Mouse (Mus musculus) skeletal muscle tissue, adult 2 months (tissue): ENCODE measurements around the gene Cldn10.
A peak's percentile ranks its signal among the peaks of the same experiment; 100 is the strongest.

Experiments
- DNase-seq: peaks from one replicate; pipeline ENCODE4 v3.0.0-alpha.2; 2012; ENCODE audit warnings: low read depth, low spot score

The Cldn10 gene

DNA sequence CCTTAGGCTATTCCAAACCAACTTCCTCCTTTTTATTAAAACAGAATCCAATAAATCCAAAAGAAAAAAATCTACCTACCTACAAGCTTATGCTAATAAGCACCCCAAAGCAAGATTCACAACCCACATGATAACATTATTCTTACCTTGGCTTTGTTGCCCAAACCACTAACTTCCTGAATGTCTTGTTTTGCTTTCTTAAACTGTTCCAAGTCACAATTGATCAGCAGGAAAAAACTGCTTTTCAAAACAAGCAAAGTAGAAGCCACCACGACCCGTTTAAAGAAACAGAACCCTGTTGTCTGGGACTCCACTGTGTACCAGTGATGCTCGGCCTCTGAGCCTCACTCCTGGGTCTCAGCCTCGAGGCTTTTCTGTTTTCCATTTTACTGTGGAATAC lies 77.2 kb downstream of the Cldn10 start:
- no peak for DNase-seq

DNA sequence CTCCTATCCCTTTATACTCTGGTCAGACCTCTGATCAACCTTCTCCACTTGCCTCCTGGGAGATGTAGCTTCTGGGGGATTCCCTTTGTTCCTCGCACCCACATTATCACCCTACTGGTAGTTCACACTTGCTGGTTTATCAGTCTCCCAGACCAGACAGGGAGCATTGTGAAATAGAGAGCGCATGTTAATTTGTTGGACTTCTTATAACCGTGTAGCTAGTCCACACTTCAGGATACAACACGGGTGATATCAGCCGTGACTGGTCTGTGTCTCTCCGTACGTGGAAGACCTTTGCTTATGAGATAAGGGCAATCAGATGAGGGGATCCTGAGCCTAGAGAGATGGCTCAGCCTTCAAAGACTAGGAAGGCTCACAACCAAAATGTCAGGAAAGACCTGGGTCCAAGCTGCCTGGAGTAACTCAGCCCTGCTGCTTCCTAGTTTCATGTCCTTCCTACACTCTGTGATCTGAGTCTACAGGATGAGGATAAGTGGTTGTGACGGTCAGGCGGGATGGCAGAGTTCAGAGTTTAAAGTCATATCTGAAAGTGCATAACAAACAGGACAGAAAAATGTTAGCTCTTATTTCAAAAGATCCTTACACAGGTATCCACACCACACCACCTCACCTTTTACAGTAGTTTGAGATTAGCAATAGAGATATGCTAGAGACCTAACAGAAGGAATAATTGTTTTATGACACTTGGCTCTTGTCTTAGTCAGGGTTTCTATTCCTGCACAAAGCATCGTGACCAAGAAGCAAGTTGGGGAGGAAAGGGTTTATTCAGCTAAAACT lies 78.5 kb downstream of the Cldn10 start:
- no peak for DNase-seq

DNA sequence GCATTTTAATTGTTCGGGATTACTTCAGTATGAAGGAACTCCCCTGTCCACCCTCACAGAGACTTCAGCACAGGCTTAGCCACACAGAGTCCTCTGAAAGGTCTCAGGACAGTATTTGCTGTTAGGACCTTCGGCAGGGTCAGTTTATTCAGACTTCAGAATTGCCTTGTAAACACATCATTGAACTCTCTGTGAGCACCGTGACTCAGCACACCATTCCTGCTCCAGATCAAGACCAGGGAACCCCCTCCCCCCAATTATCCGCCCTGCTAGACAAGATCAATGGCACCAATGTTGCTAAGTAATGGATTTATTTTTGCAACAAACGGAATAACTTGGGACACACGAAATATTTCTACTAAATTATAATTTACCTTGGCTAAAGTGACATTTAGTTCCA lies 79.7 kb downstream of the Cldn10 start:
- DNase-seq, result no peak

DNA sequence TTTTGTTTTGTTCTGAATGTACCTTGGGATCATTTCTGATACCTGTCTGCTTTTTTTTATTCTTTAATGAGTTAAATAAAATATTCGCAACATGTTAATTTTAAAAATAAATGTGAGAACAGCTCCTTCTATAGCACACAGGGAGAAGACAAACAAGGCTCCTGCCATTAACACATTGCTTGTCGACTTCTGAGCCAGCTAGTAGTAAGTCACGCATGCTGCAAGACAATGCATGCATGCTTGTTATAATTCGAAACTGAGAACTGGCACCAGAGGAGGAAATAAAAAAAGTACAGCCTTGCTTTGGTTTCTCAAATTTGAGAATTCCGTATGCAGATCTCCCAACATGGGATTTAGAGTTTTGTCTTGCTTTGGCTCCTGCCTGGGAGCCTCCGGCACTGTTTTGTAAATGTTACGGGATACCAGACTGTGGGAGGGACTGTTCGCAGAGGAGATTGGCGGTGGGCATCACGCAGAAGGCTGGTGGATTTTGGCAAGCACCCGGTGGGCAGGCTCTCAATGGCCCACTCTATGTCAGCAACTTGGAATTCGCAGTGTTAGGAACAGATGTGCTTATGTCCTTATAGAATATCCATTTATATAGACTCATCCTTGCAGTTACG lies 80.5 kb downstream of the Cldn10 start:
- DNase-seq, result no peak

DNA sequence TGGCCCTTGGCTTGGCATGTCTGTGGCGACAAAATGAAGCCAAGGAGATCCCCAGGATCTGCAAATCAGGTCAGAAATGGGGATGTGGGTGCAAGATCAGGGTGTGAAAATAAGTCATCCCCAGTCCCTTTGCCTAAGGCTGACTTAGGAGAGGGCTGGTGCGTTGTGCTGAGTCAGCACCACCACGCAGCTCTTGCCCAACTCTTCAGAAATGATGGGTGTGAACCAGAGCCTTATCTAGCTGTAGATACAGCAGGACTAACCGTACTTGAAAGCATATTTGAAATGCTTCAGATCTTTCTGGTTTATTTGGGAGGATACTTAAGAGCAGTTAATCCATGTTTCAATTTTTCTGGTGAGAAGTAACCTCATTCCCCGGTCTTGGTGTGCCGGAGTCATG lies 82.0 kb downstream of the Cldn10 start:
- no peak for DNase-seq

DNA sequence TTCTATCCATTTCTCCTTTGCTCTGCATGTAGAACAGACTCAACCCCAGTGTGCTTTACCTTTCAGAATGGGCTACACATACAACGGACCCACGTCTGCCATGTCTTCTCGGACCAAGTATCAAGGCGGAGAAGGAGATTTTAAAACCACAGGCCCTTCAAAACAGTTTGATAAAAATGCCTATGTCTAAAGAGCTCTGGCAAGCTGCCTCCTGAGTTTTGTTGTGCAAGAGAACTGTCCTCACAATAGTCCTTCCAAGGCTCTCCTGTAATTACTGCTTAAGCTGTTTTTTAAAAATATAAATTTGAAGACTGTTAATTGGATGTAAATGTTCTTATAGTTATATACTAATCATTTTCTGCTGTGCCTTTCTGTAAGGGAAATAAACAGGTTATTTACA lies 86.4 kb downstream of the Cldn10 start:
- DNase-seq, result no peak

DNA sequence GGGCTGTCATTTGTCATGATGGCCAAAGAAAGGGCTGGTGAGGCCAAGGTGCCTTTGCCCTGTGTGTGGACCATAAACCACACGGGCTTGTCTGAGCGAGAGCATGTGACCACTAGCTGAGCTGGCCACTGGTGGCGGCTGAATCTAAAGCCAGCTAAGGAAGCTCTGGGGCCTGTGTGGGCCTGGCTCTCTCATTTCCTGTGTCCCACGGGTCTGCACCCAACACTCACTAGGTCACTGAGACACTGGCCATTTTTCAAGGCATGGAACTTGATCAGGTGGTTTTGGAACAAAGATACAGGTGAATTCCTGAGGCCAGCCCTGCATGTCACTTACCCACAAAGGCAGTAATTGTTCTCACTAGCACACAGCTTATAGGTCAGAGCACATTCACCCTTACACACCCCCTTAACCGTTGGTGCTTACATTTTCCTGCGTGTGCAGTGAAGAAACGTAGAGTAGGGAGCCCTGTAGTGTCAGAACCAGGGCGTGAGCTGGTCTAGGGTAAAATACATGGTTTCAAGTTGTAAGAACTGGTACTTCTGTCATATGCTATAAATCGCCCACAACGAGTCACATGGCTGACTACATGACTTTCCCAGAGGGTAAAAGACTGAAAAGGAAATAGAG lies 87.2 kb downstream of the Cldn10 start:
- no peak for DNase-seq

DNA sequence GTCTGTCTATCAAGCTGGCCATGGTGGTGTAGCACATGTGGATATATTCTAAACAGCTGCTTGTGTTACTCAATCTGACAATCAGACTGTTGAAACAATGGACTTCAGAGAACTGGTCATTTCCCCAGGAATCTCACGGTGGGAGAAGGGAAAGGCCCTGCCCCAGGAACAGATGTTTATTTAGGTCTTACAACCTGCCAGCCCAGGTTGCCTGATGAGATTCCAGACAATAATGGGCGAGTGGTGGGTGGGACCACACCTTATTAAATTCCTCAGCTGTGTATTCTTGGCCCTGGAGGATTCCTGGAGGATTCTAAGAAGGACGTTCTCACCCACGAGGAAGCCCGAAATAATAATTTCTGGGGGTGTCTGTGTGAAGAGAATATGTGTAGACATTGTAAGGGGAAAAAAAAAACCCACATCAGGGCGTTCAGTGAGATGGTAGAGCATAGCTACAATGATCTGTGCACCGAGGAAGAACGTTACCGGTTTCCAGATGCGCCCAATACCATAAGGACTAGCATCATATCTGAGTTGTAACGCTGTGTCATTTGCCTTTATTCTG lies 90.7 kb downstream of the Cldn10 start:
- DNase-seq, result no peak

DNA sequence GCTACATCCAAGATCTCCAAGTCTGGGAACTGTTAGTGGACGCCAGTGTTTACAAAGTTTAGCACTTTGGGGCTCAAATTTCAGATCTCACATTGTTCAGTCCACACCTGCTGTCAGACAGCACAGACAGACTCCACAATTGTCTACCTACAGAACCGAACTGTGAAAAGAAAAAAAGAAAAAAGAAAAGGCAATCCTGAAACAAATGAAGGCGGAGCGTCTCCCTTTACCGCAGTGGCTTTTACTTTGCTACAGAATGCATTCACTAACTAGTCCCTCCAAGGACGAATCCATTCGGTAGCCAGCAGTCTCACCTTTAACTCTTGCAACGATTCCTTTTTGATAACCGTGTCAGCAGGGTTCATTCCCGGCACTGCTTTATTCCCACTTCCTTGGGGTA lies 93.0 kb downstream of the Cldn10 start:
- DNase-seq, result no peak

DNA sequence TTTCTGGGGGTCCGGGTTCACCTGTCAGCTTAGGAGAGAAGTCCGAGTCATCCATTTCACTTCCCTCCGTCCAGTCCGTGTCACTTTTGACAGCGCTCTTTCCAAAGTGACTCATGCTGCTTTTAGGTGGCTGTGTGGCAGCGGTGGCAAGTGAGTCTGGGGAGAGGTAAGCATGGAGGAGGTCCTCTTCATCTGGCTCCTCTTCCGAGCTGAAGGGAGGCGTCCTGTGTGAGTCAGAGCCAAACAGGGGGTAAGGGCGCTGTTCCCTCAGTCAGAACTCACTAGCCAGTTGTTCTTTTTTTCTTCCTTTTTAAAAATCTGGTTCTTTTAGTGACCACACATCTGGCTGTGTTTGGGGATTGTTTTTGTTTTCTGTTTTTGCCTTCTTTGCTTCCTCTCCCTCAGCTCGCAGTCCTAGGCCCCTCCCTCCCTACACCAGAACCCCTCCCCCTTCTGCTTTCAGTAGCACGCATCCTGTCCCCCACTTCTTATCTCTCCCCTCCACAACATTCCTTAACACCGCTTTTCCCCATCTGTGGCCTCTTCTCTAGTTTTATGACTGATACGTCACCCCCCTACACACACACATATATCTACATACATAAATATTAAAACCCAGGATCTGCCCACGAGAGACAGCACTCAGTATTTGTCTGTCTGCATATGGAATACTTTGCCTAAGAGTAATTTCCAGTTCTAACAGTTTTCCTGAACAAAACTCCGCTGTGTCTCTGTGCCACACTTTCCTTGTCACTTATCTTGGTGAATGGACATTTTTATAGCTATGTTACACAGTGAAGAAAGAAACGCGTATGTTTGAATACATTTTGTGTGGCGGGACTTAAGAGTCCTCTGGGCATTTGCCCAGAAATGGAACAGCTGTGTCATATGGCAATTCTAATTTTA lies 95.9 kb downstream of the Cldn10 start:
- no peak for DNase-seq

DNA sequence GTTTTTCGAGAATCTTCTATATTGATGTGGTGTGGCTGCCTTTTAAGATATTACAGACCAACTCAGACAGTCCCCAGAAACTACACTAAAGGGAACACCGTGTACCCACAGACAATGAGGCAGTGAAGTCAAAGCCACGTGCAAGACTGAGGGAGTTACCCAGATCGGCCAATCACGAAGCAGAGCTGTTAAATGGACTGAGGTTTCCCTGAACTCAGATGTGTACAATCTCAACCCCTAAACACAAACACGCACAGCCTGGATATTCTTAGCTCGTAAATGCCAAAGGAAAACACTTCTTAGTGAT lies 96.5 kb downstream of the Cldn10 start:
- no peak for DNase-seq

DNA sequence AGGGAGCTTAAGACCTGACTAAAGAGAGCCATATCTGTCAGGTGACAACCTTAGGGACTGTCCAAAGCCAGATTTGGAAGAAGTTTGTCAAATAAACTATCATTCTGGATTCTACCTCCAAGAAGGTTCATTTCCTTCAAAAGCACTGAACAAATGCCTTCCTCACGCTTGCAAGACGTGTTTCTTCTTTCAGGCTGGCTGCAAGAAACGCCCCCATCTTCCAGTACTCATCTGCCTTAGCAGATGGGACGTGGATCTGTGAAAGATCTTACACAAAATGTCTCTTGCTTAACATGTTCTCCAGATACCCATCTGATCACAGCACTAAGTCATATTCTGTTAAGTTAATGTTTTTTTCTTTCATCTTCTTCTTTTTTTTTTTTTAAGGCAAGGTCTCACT lies 102.4 kb downstream of the Cldn10 start:
- DNase-seq, result no peak

DNA sequence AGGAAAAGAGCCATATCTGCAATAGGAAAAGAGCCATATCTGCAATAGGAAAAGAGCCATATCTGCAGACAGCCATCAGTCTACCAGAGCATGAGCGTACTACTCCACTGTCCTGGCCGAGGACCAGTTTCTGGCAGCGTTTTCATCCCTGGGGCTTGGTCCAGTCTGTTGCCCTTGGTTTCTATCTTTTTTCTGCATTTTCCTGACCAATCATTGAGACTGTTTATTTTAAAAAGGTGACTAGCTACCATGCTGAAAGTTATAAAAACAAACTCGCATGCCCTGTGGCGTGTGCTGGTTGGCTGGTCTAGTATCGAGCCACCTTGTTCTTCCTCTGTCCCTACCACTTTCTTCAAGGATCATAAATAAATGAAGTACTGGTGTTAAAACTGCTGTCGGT lies 107.5 kb downstream of the Cldn10 start:
- no peak for DNase-seq

DNA sequence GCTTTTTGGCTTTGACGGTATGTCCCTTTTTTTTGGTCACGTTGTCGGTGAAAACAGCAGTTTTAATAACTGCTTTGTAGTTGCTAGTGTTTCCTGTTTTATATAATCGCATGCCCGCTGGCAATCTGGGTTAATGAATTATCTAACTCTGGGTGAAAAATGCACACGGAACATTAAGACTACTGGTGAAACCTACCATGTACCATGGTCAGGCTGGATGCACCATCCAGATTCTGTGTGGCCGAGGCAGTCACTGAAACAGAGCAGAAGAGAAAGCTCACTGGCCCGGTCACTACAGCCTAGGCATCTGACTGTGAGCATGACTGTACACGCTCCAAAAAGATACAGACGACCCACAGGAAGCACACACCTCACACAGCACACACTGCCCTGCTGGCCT lies 107.9 kb downstream of the Cldn10 start:
- no peak for DNase-seq

DNA sequence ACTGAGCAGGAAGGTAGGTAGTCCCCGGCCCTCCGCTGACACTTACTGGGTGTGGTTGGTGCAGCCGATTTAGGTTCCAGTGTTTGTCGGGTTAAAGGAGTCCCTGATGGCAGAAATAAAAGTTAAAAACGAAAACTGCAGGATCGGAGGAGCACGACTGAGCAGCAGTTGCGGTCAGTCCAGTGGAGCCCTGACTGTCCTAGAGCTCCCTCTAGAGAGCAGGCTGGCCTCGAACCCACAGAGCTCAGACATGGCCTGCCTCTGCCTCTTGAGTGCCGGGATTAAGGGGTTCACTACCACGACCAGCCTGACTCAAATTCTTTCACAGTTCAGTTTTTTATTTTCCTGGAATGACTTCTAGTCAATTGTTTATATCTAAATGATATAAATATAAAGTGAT lies 112.2 kb downstream of the Cldn10 start:
- DNase-seq, result no peak

DNA sequence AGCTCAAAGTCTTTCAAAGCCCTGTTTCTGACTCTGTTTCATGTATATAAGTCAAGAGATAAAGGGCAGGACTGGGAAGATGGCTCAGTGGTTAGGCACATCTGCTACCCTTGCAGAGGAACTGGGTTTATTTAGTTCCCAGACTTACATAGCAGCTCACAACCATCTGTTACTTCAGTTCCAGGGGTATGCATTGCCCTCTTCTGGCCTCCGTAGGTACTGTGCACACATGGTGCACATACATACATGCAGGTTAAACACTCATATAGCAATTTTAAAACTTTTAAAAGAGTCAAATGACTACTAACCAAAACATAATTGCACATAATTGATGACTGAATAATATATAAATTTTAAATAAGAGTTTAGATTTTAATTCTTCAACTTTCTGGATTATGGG lies 113.2 kb downstream of the Cldn10 start:
- DNase-seq, result no peak

DNA sequence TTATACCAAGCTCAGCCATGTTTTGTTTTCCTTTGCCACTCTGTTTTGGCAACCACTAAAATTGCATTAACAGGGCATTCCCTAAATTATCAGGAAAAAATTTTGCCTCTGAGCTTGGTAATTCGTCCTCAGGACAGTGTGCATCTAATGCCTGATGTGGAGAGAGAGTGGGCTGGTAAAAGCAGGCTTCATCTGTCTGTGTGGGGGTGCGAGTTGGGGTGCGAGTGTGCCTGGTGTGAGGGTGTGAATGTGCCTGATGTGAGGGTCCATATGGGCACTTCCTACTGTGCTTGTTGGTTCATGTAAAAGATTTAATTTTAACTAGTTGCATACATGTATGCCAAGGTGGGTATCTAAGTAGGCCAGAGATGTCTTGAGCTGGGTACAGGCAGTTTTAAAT lies 115.7 kb downstream of the Cldn10 start:
- DNase-seq, result no peak

DNA sequence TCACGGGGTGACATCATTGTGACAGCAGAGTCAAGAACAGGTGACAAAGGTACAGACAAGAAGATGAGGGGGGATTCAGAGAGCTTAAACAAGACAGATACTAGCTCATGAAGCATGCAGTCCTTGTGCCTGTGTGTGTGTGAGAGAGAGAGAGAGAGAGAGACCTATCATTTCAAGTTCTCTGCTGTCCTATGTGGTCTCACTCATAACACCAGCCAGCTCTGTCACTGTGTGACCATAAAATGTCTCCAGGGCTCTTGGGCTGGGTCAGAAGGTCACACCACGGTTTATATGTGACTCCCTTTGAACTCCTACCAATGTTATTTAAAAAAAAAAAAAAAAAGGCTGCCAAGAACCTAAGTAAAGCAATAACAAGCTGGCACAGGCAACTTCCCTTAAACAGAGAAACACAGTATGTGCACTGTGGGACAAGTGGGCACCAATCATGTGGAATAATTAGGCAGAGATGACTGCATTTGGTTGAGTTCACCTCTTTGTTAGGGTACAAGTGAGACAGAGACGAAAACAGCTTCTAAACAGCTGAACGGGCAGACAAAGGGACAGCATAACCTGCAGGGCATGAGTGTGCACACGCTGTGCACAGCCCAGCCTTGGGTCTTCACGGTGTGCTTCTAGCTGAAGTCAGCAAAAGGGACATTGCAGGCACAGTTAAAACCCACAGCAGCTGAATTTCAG lies 116.3 kb downstream of the Cldn10 start:
- DNase-seq, result no peak

DNA sequence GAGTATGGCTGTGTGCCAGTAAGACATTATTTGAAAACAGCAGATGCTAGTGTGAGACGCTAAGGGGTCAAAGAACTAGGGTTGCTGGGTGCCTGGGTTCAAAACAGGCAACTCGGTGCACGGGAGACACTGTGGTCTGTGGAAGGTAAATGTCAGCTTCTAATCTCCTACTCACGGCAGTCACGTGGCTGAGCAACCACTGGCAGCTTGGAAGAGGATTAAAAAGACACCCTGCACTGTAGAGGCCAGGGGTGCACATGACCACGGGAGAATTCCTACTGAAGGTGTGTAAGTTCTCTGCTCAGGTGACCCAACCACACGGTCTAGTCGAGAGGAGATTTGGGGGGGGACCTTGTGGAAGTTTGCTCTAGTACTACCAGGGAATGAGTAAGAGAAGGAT lies 119.9 kb downstream of the Cldn10 start:
- no peak for DNase-seq

DNA sequence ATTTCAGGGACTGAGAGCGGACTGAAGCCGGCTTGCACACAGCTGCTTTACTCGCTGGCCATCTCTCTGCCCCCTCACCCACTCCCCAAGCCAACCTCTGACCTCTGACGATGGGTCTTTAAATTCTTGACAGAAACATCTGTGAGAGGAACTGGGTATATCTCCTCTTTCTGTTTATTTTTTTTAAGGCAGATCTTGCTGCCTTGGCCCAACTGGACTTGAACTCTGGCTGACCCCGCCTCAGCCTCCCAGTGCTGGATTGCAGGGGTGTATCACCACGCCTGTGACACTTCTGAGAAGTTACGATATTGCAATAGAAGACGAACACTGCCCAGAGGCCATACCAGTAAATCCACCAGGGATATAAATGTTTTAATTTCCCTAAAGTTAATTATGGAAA lies 122.2 kb downstream of the Cldn10 start:
- DNase-seq, result peak; percentile 52
